Mouse (Mus musculus): ENCODE results near the gene Pigyl.

DNA sequence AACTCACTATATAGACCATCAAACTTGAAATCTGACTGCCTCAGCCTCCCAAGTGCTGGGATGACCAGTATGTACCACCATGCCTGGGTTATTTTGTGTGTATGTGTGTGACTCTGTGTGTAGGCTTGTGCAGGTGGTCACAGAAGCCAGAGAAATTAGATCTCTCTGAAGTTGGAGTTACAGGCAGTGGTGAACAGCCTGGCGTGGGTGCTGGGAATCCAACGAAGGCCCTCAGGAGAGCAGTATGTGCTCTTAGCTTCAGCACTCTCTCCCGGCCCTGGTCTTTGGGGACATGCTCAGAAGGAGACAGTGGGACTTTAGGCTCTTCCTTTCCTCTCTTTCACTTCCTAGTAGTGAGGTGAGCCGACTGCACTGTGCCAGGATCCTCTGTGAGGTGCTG, 15.7 kb downstream of the Pigyl start:
- TF ChIP-seq CTCF (IDR thresholded peaks at IDR 0.05; ENCODE audit: low read depth) (no peak), EP300 (IDR thresholded peaks at IDR 0.05; ENCODE audit: low read depth) (no peak)
